Mouse (Mus musculus): ENCODE measurements at regions not wholly inside any gene's neighbourhood (a gene's known extent, or its start where the extent isn't known, plus 50 kb on each side); places are given as distances from the start of the nearest gene placed in this dataset.
A peak's percentile ranks its signal among the peaks of the same experiment; 100 is the strongest.

DNA sequence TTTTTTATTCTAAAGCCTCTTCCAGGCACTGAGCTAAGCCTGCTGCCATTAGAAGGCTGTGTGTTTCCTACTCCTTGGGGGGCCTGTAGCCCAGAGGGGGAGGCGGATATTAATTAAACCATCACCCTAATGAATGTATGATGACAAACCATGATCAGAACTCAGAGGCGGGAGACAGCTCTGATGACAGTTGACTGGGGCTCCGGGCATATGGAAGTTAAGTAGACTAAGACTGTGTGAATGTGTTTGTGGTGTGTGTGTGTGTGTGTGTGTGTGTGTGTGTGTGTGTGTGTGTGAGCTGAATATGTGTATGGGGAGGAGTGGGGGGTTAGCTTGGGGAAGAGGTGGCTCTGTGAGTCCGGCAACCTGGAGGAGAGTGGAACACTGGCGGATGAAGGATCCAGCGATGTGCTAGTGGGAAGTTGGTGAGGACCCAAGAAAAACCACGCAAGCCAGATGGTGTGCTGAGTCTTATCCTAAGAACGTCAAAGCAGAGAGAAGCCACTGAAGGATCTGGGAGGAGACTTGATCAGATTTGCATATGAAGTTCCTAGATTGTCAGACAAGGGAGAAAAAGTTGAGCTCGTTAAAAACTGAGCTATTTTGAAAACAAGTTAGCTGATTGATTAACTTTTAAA, 256.7 kb downstream of the Lmx1a start:
- no peaks in the 10 kb centered on the region for H3K27me3 ChIP-seq (ENCODE audit: control insufficient read depth, insufficient read depth, low read length)
- no peak for TF ChIP-seq CTCF (IDR thresholded peaks at IDR 0.05)
- no peak for TF ChIP-seq POLR2A (IDR thresholded peaks at IDR 0.05; ENCODE audit: insufficient read depth, low read depth, low read length)
- TF ChIP-seq EP300 (IDR thresholded peaks at IDR 0.05; ENCODE audit: insufficient read depth, low read depth, low read length), result no peak
- no peak for DNase-seq
- H3K9ac ChIP-seq (ENCODE audit: low read depth, low read length), result no peak overlapping the region
- no peaks in the 10 kb centered on the region for H3K36me3 ChIP-seq (ENCODE audit: control insufficient read depth, insufficient read depth, low read length)
- H3K27ac ChIP-seq, result no peak overlapping the region
- no peaks in the 10 kb centered on the region for H3K4me1 ChIP-seq (ENCODE audit: control insufficient read depth, insufficient read depth, low read length)
- H3K79me2 ChIP-seq (replicated peaks; ENCODE audit: control insufficient read depth, insufficient read depth, low read length), result no peaks in the 10 kb centered on the region
- WGBS, result 68% methylated on average over 9 of the region's 9 CpGs
- intact Hi-C loops (cut with DNase I), result loop anchor here (10.0 kb wide), 1 partner anchor 269 kb away; no protein-coding TSS in a partner anchor
- no peak overlapping the region for H3K4me3 ChIP-seq

DNA sequence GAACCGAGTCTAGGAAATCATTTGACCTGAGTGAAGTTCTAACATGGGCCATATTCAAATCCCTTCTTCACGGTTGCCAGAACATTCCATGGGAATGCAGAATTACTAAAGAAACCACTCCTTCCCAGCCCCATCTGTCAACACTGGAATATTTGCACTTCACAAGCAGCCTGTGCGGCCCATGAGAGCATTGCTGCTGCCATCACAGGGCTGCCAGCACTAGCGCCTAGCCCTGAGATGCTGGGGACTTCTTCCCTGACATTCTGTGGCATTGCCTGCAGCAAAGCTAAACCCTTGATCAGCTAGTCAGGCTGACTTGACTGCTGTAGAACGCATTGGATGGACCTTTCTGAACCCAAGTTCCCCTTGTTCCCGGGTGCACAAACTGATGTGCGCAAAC, 258.8 kb downstream of the Lmx1a start:
- H3K4me1 ChIP-seq (ENCODE audit: control insufficient read depth, insufficient read depth, low read length), result no peaks in the 10 kb centered on the region
- TF ChIP-seq CTCF (IDR thresholded peaks at IDR 0.05), result no peak
- no peak for TF ChIP-seq EP300 (IDR thresholded peaks at IDR 0.05; ENCODE audit: insufficient read depth, low read depth, low read length)
- no peak for TF ChIP-seq POLR2A (IDR thresholded peaks at IDR 0.05; ENCODE audit: insufficient read depth, low read depth, low read length)
- no peak overlapping the region for H3K4me3 ChIP-seq
- 73% methylated on average over 7 of the region's 7 CpGs for WGBS
- H3K27ac ChIP-seq, result no peak overlapping the region
- intact Hi-C loops (cut with DNase I), result loop anchor here (10.0 kb wide), 1 partner anchor 267 kb away; no protein-coding TSS in a partner anchor
- DNase-seq, result no peak
- no peaks in the 10 kb centered on the region for H3K27me3 ChIP-seq (ENCODE audit: control insufficient read depth, insufficient read depth, low read length)
- no peak overlapping the region for H3K9ac ChIP-seq (ENCODE audit: low read depth, low read length)
- no peaks in the 10 kb centered on the region for H3K36me3 ChIP-seq (ENCODE audit: control insufficient read depth, insufficient read depth, low read length)
- H3K79me2 ChIP-seq (replicated peaks; ENCODE audit: control insufficient read depth, insufficient read depth, low read length), result no peaks in the 10 kb centered on the region

DNA sequence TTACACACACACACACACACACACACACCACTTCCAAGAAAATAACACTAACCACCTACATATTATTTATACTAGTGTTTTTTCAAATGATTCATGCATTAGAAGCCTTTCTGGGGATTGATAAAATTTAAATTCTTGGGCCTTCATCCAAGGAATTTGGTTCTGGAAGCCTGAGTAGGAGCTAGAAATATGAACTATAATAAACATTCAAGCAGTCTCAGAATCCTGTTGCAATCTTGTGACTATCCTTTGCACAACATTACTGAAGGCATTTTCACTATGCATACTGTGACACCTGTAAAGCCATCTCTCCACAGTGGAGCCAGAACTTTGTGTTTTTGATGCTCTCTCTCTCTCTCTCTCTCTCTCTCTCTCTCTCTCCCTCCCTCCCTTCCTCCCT, 262.7 kb downstream of the Lmx1a start:
- intact Hi-C loops (cut with DNase I), result no loop called here
- no peaks in the 10 kb centered on the region for H3K36me3 ChIP-seq (ENCODE audit: control insufficient read depth, insufficient read depth, low read length)
- no peaks in the 10 kb centered on the region for H3K27me3 ChIP-seq (ENCODE audit: control insufficient read depth, insufficient read depth, low read length)

DNA sequence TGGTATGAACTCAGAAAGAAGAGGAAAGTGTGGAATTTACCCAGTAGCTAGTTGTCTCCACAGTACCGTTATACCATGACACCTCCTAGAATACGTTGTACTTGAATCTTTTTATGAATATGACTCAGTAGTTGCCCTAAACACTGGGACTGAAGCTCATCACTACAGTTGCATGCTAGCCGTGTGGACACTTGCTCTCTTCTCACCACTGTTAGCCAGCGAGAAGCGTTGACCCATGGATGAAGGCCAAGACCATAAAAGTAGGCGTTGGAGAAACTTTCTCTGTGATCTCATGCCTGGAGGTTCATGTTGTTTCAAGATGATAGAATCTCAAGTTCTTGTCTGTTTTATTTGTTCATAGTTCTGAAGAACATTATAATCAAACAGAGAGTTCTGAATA, 269.5 kb downstream of the Lmx1a start:
- TF ChIP-seq CTCF (IDR thresholded peaks at IDR 0.05) (no peak), POLR2A (IDR thresholded peaks at IDR 0.05; ENCODE audit: insufficient read depth, low read depth, low read length) (no peak), EP300 (IDR thresholded peaks at IDR 0.05; ENCODE audit: insufficient read depth, low read depth, low read length) (no peak)
- DNase-seq, result no peak
- Histone ChIP-seq H3K4me1 (ENCODE audit: control insufficient read depth, insufficient read depth, low read length) (no peaks in the 10 kb centered on the region), H3K27ac (no peak overlapping the region), H3K4me3 (no peak overlapping the region), H3K9ac (ENCODE audit: low read depth, low read length) (no peak overlapping the region), H3K27me3 (ENCODE audit: control insufficient read depth, insufficient read depth, low read length) (no peaks in the 10 kb centered on the region), H3K36me3 (ENCODE audit: control insufficient read depth, insufficient read depth, low read length) (no peaks in the 10 kb centered on the region), H3K79me2 (replicated peaks; ENCODE audit: control insufficient read depth, insufficient read depth, low read length) (no peaks in the 10 kb centered on the region)
- whole genome bisulfite sequencing, result 82% methylated on average over 6 of the region's 6 CpGs
- intact Hi-C loops (cut with DNase I), result no loop called here

More for the DNA sequence above, 262.7 kb downstream of the Lmx1a start:
- no peak for TF ChIP-seq CTCF (IDR thresholded peaks at IDR 0.05)
- TF ChIP-seq POLR2A (IDR thresholded peaks at IDR 0.05; ENCODE audit: insufficient read depth, low read depth, low read length), result no peak
- no peak for TF ChIP-seq EP300 (IDR thresholded peaks at IDR 0.05; ENCODE audit: insufficient read depth, low read depth, low read length)
- Histone ChIP-seq H3K4me1 (ENCODE audit: control insufficient read depth, insufficient read depth, low read length) (no peaks in the 10 kb centered on the region), H3K27ac (no peak overlapping the region), H3K79me2 (replicated peaks; ENCODE audit: control insufficient read depth, insufficient read depth, low read length) (no peaks in the 10 kb centered on the region), H3K4me3 (no peak overlapping the region), H3K9ac (ENCODE audit: low read depth, low read length) (no peak overlapping the region)
- DNase-seq, result no peak

DNA sequence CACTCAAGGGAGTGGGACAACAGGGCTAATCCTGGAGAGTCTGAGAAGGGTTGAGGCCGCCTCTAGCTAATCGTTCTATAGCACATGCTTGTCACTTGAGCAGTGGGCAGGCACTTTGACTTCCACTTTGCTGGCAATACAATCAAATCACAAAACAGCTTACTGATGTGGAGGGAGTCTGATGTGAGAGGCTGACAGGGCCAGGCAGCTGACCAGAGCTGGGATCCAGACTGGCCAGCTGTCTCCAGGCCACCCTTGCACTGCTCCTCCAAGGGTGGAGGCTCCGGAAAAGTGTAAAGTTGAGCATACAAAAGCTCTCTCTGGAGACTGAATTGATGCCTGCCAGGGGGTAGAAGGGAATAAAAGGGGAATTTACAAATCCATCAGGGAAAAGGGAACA, 280.5 kb downstream of the Lmx1a start:
- TF ChIP-seq CTCF (IDR thresholded peaks at IDR 0.05), result no peak
- no peak for TF ChIP-seq POLR2A (IDR thresholded peaks at IDR 0.05; ENCODE audit: insufficient read depth, low read depth, low read length)
- TF ChIP-seq EP300 (IDR thresholded peaks at IDR 0.05; ENCODE audit: insufficient read depth, low read depth, low read length), result no peak
- no peaks in the 10 kb centered on the region for H3K4me1 ChIP-seq (ENCODE audit: control insufficient read depth, insufficient read depth, low read length)
- H3K36me3 ChIP-seq (ENCODE audit: control insufficient read depth, insufficient read depth, low read length), result no peaks in the 10 kb centered on the region
- intact Hi-C loops (cut with DNase I), result no loop called here
- DNase-seq, result peak; percentile 38 to 39
- no peak overlapping the region for H3K4me3 ChIP-seq
- H3K27ac ChIP-seq, result no peak overlapping the region
- no peak overlapping the region for H3K9ac ChIP-seq (ENCODE audit: low read depth, low read length)
- WGBS, result 74% methylated on average over 3 of the region's 3 CpGs
- H3K79me2 ChIP-seq (replicated peaks; ENCODE audit: control insufficient read depth, insufficient read depth, low read length), result no peaks in the 10 kb centered on the region
- no peaks in the 10 kb centered on the region for H3K27me3 ChIP-seq (ENCODE audit: control insufficient read depth, insufficient read depth, low read length)

DNA sequence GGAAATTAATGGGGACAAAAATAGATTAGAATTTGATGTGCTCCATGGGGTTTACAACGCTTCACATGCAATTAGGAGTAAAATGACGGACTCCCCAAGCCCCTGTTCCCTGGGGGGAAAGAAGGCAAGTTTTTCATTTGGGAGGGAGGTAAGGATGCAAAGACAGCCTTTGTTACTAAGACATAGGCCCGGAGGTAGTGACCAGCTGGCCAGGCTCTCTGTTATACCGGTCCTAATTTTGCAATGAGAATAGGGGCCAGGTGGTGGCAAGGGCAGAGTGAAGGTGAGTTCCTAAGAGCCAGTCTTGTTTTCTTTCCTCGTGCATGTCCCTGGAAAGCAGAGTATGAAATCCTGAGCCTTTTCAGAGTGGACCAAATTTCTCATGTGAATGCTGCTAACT, 280.9 kb downstream of the Lmx1a start:
- no peak for DNase-seq
- Histone ChIP-seq H3K79me2 (replicated peaks; ENCODE audit: control insufficient read depth, insufficient read depth, low read length) (no peaks in the 10 kb centered on the region), H3K27ac (no peak overlapping the region), H3K27me3 (ENCODE audit: control insufficient read depth, insufficient read depth, low read length) (no peaks in the 10 kb centered on the region), H3K36me3 (ENCODE audit: control insufficient read depth, insufficient read depth, low read length) (no peaks in the 10 kb centered on the region), H3K4me1 (ENCODE audit: control insufficient read depth, insufficient read depth, low read length) (no peaks in the 10 kb centered on the region), H3K4me3 (no peak overlapping the region), H3K9ac (ENCODE audit: low read depth, low read length) (no peak overlapping the region)
- TF ChIP-seq POLR2A (IDR thresholded peaks at IDR 0.05; ENCODE audit: insufficient read depth, low read depth, low read length), result no peak
- TF ChIP-seq EP300 (IDR thresholded peaks at IDR 0.05; ENCODE audit: insufficient read depth, low read depth, low read length), result no peak
- TF ChIP-seq CTCF (IDR thresholded peaks at IDR 0.05), result no peak
- 73% methylated on average over 5 of the region's 5 CpGs for WGBS
- intact Hi-C loops (cut with DNase I), result no loop called here
